In genomic region chr13:30742411-30742970, GRCm38 (mm10) we compare ENCODE assay signal across 25 mouse cellular contexts. TPM values are rescaled to one million over a fixed set of nuclear protein-coding genes. Genes with fewer than 3 reads are reported as not detected.
DNase-seq lines count a peak whose midpoint lies in the region; ATAC-seq lines count a peak whose summit lies in the region.
"Had no signal": no experiment of that assay in that cellular context is flagged by ENCODE, and none has a peak within 500 bp of the region (broad histone marks: within the 10 kb centered on the region; RNA-seq: fewer than 3 reads in every experiment).

No protein-coding gene starts in this region.

- intact Hi-C loops in heart, postnatal 10 days (cut with DNase I): no loop called here

- peak; percentile 62 for ATAC-seq in CD4-positive, CD25-positive, alpha-beta regulatory T cell, adult 4 months
- ATAC-seq: forebrain, embryonic 15.5 days; hindbrain, embryonic 16.5 days; intestine, postnatal 0 days; Patski had no signal

- peak; percentile 59 for DNase-seq in CD4-positive helper T cell, adult 2 months (ENCODE audit: low read depth, low spot score)
- peak; percentile 56 for DNase-seq in induced T-regulatory cell, adult 2 months (ENCODE audit: low read depth)
- DNase-seq in heart, postnatal 10 days: no peak
- DNase-seq in cerebellum, postnatal 10 days: no peak
- DNase-seq in natural killer cell, adult 2 months (ENCODE audit: low spot score in 2 of 2): no peak
- DNase-seq: adrenal gland, postnatal 10 days; adrenal gland, postnatal 36 days; B cell, adult 2 months; cerebellum, adult 18-20 months; cerebellum, adult 9-10 months; cerebellum, postnatal 25 days; embryo, embryonic 11 days; gastrocnemius, postnatal 10 days; gastrocnemius, postnatal 36 days; heart, adult 2 months; heart, postnatal 36 days; kidney, adult 2 months had no signal

RNA-seq across cellular contexts. Expression of gene Irf4, which starts 6.5 kb away (rescaled TPM):
- 10 to 100 TPM; 14.8 to 22.6 TPM for polyA plus RNA-seq in CD4-positive, CD25-positive, alpha-beta regulatory T cell, adult 4 months (2017; shearing (Covaris generic))
- 1 to 10 TPM in 1 of 2 experiments, under 1 TPM in 1; 0.92 to 1.1 TPM for total RNA-seq in heart, postnatal 10 days (2021)
- polyA plus RNA-seq: erythroblast, embryonic 14.5 days; G1E; hindbrain, embryonic 10.5 days had no signal

Comparison
In these comparisons a context has a peak if more than half of its experiments do, and no peak if none do; other contexts are left out.
1. DNase-seq: peak in CD4-positive helper T cell, adult 2 months (single experiment) and induced T-regulatory cell, adult 2 months (single experiment); none in heart, postnatal 10 days (0 of 2), cerebellum, postnatal 10 days (0 of 2) and natural killer cell, adult 2 months (0 of 2).